Mouse (Mus musculus) midbrain, embryonic 16.5 days (tissue): ENCODE data around the gene Bbs9. TPM values are rescaled to one million over a fixed set of nuclear protein-coding genes. Genes with fewer than 3 reads are reported as not detected.

Experiments
- ATAC-seq: fragments of 200-750 bp; cut with Nextera tagmentation; 2 replicates; pipeline ENCODE4 v1.8.0; 2017; ENCODE audit warnings: moderate TSS enrichment
- H3K27ac ChIP-seq: fragments of 300-500 bp; sonication (generic); 2 replicates; pipeline ENCODE4 v1.5.1; 2014; ENCODE audit warnings: mild to moderate bottlenecking, low read length, mixed read lengths
- H3K27me3 ChIP-seq: fragments of 300-500 bp; sonication (generic); 2 replicates; pipeline ENCODE4 v1.6.1; 2014; ENCODE audit warnings: low read depth, low read length, mixed read lengths; ENCODE audit not compliant: control insufficient read depth, insufficient read depth
- H3K36me3 ChIP-seq: fragments of 300-500 bp; sonication (generic); 2 replicates; pipeline ENCODE4 v1.6.1; 2014; ENCODE audit warnings: mild to moderate bottlenecking, low read length, moderate library complexity, mixed read lengths; ENCODE audit not compliant: control insufficient read depth, insufficient read depth
- H3K4me1 ChIP-seq: fragments of 300-500 bp; sonication (generic); 2 replicates; pipeline ENCODE4 v1.6.1; 2014; ENCODE audit warnings: mild to moderate bottlenecking, low read length, mixed read lengths; ENCODE audit not compliant: control insufficient read depth, insufficient read depth
- H3K4me2 ChIP-seq: fragments of 300-500 bp; sonication (generic); 2 replicates; pipeline ENCODE4 v1.6.1; 2014; ENCODE audit warnings: mild to moderate bottlenecking, low read length, mixed read lengths
- H3K4me3 ChIP-seq: fragments of 300-500 bp; sonication (generic); 2 replicates; pipeline ENCODE4 v1.5.1; 2014; ENCODE audit warnings: low read depth, mild to moderate bottlenecking, low read length, moderate library complexity, mixed read lengths
- H3K9ac ChIP-seq: fragments of 300-500 bp; sonication (generic); 2 replicates; pipeline ENCODE4 v1.6.1; 2014; ENCODE audit warnings: low read depth, low read length, mixed read lengths
- H3K9me3 ChIP-seq: fragments of 300-500 bp; sonication (generic); replicated peaks from 2 replicates; pipeline ENCODE4 v1.6.1; 2014; ENCODE audit warnings: mild to moderate bottlenecking, low read length, mixed read lengths; ENCODE audit not compliant: control insufficient read depth, poor library complexity, severe bottlenecking
- polyA plus RNA-seq: library from polyadenylated mRNA; unstranded; fragments of >200 nt; fragmentation: Nextera tagmentation; extraction: Ambion mirVana; gene quantifications from 2 replicates; pipeline ENCODE4 v1.2.1, GENCODE M21; 2015

Bbs9 gene
- polyA plus RNA-seq, 1 experiment from 2014 or later, result 29.3 TPM

DNA sequence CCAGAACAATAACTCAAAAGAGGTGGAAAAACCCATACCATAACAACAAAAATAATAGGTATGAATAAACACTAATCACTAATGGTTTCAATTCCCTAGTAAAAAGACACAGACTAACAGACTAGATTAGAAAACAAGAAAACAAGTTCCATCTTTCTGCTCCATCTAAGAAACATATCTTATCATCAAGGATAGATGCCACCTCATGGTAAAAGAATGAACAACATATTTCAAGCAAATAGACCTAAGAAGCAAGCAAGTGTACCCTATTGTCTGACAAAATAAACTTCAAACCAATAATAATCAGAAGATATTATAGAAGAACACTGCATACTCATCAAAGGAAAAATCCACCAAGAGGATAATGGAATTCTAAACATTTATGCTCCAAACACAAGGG lies 441.3 kb downstream of the Bbs9 start:
- Histone ChIP-seq H3K4me2 (no peak overlapping the region), H3K27me3 (no peaks in the 10 kb centered on the region), H3K4me1 (no peaks in the 10 kb centered on the region), H3K4me3 (no peak overlapping the region), H3K9ac (no peak overlapping the region), H3K9me3 (no peaks in the 10 kb centered on the region), H3K27ac (no peak overlapping the region), H3K36me3 (no peaks in the 10 kb centered on the region)
- ATAC-seq, result no peak

DNA sequence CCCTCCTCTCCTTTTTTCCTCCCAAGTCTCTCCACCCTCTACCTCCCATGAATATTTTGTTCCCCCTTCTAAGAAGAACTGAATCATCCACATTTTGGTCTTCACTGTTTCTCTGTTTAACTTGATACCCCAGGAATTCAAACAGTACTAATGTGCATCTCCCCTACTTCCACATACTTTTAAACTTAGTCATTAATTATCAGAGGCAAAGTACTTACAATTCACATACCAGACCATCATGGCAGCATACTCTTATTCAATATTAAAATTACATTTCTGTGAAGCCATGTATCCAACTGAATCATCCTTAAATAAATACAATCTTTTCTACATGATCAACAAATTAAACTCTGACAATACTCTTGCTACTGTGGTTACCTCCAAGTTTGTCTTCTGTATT lies 460.1 kb downstream of the Bbs9 start:
- H3K27ac ChIP-seq, result no peak overlapping the region

More for the DNA sequence above, 460.1 kb downstream of the Bbs9 start:
- Histone ChIP-seq H3K9me3 (no peaks in the 10 kb centered on the region), H3K27me3 (no peaks in the 10 kb centered on the region), H3K36me3 (no peaks in the 10 kb centered on the region), H3K9ac (no peak overlapping the region), H3K4me3 (no peak overlapping the region), H3K4me1 (no peaks in the 10 kb centered on the region), H3K4me2 (no peak overlapping the region)
- ATAC-seq, result no peak

Other genes with a start within 250 kb of the Bbs9 start
- 11.9 and 12.0 TPM in 2 replicates for gene Zfp599, start 215.8 kb upstream of the Bbs9 start, polyA plus RNA-seq
- gene Zfp810, start 168.1 kb upstream of the Bbs9 start, polyA plus RNA-seq, result 32.5 and 32.7 TPM in 2 replicates
- 3.4 and 4.6 TPM in 2 replicates for gene Anln, start 86.5 kb upstream of the Bbs9 start, polyA plus RNA-seq
- gene 9530077C05Rik, start 64.2 kb upstream of the Bbs9 start, polyA plus RNA-seq, result 17.3 and 19.7 TPM in 2 replicates
- gene Gm17545, start 21.4 kb upstream of the Bbs9 start, polyA plus RNA-seq, result not detected in 2 replicates
- 66.0 and 66.1 TPM in 2 replicates for gene Rp9, start 6.0 kb upstream of the Bbs9 start, polyA plus RNA-seq